Comparison of ENCODE assay signal across 8 mouse cellular contexts in genomic region chr2:75224443-75224842, GRCm38 (mm10).
A peak's percentile ranks its signal among the peaks of the same experiment; 100 is the strongest.
DNase-seq lines count a peak whose midpoint lies in the region; ATAC-seq lines count a peak whose summit lies in the region.

No protein-coding gene starts in this region.

- no peaks in the 10 kb centered on the region for H3K36me3 ChIP-seq in midbrain, embryonic 15.5 days (replicated peaks)
- no peaks in the 10 kb centered on the region for H3K36me3 ChIP-seq in midbrain, embryonic 11.5 days (ENCODE audit: control insufficient read depth, insufficient read depth, low read length)

- H3K27ac ChIP-seq in midbrain, embryonic 15.5 days, result no peak overlapping the region
- H3K27ac ChIP-seq in midbrain, embryonic 11.5 days (ENCODE audit: low read depth, low read length), result no peak overlapping the region

- ATAC-seq in midbrain, embryonic 15.5 days (replicated peaks), result peak; percentile 42; the same call in 1 of the 2 replicates
- ATAC-seq in midbrain, embryonic 11.5 days (ENCODE audit: low FRiP score), result no peak

- no peak overlapping the region for H3K4me3 ChIP-seq in midbrain, embryonic 15.5 days
- H3K4me3 ChIP-seq in midbrain, embryonic 11.5 days (ENCODE audit: low read depth, low read length), result no peak overlapping the region

- no peaks in the 10 kb centered on the region for H3K27me3 ChIP-seq in midbrain, embryonic 15.5 days (replicated peaks)
- H3K27me3 ChIP-seq in midbrain, embryonic 11.5 days (ENCODE audit: control insufficient read depth, insufficient read depth, low read length), result no peaks in the 10 kb centered on the region

- WGBS in midbrain, embryonic 15.5 days, result 53% methylated on average over 5 of the region's 5 CpGs
- 77% methylated on average over 5 of the region's 5 CpGs for WGBS in midbrain, embryonic 11.5 days

- no peak overlapping the region for H3K9ac ChIP-seq in midbrain, embryonic 15.5 days
- H3K9ac ChIP-seq in midbrain, embryonic 11.5 days (ENCODE audit: low read length), result no peak overlapping the region

- H3K9me3 ChIP-seq in midbrain, embryonic 15.5 days, result no peaks in the 10 kb centered on the region
- H3K9me3 ChIP-seq in midbrain, embryonic 11.5 days (ENCODE audit: control insufficient read depth, low read length), result no peaks in the 10 kb centered on the region

- H3K4me2 ChIP-seq in midbrain, embryonic 15.5 days, result no peak overlapping the region
- H3K4me2 ChIP-seq in midbrain, embryonic 11.5 days, result no peak overlapping the region

- H3K4me1 ChIP-seq in midbrain, embryonic 15.5 days, result peaks cover 11% of the 10 kb centered on the region
- H3K4me1 ChIP-seq in midbrain, embryonic 11.5 days (ENCODE audit: control insufficient read depth, insufficient read depth, low read length), result peaks cover 8% of the 10 kb centered on the region

- no peak for DNase-seq in midbrain, embryonic 11.5 days (ENCODE audit: low spot score, missing footprints)
- peak; percentile 19 to 35 for DNase-seq in cerebellum, postnatal 25 days
- peak; percentile 91 for DNase-seq in heart, adult 8-10 months (ENCODE audit: low spot score)
- peak; percentile 82 for DNase-seq in kidney, postnatal 10 days
- peak; percentile 36 for DNase-seq in ovary, postnatal 36 days (ENCODE audit: low spot score)
- no peak for DNase-seq in natural killer cell, adult 2 months (ENCODE audit: low spot score in 2 of 2)
- no peak for DNase-seq in frontal cortex, adult 2 months (ENCODE audit: extremely low spot score in 1 of 2, low spot score in 1 of 2)

Comparison
In these comparisons a context has a peak if more than half of its experiments do, and no peak if none do; other contexts are left out.
1. DNase-seq: peak in cerebellum, postnatal 25 days (2 of 2), heart, adult 8-10 months (single experiment), kidney, postnatal 10 days (single experiment) and ovary, postnatal 36 days (single experiment); none in midbrain, embryonic 11.5 days (single experiment), natural killer cell, adult 2 months (0 of 2) and frontal cortex, adult 2 months (0 of 2).